Mouse (Mus musculus) small intestine, adult 2 months (tissue): ENCODE measurements around the gene Ptges3l. TPM values are rescaled to one million over a fixed set of nuclear protein-coding genes. Genes with fewer than 3 reads are reported as not detected.
"Not testable (repeated sequence)": the region's sequence is repeated elsewhere in the genome, so short reads cannot be mapped to it uniquely, and the experiment has no call there.

Source experiments
- H3K27ac ChIP-seq: fragments of 200-500 bp; 2 replicates; pipeline ENCODE4 v1.5.1; 2012; ENCODE audit warnings: low read depth, low read length, control low read depth, inconsistent platforms; ENCODE audit not compliant: insufficient read depth
- H3K27me3 ChIP-seq: fragments of 200-500 bp; 2 replicates; pipeline ENCODE4 v1.6.1; 2012; ENCODE audit warnings: mild to moderate bottlenecking, moderate library complexity, low read length, inconsistent platforms; ENCODE audit not compliant: control insufficient read depth, insufficient read depth
- H3K36me3 ChIP-seq: fragments of 200-500 bp; 2 replicates; pipeline ENCODE4 v1.6.1; 2012; ENCODE audit warnings: mild to moderate bottlenecking, low read length, control low read depth, inconsistent platforms; ENCODE audit not compliant: control insufficient read depth, insufficient read depth
- H3K4me1 ChIP-seq: fragments of 200-500 bp; 2 replicates; pipeline ENCODE4 v1.6.1; 2012; ENCODE audit warnings: low read length, inconsistent platforms, mixed read lengths; ENCODE audit not compliant: control insufficient read depth, insufficient read depth, insufficient read length
- H3K4me3 ChIP-seq: fragments of 200-500 bp; 2 replicates; pipeline ENCODE4 v1.5.1; 2012; ENCODE audit warnings: low read depth, mild to moderate bottlenecking, control low read depth, inconsistent platforms, low read length, moderate library complexity
- CTCF ChIP-seq: fragments of 200-500 bp; IDR thresholded peaks from 2 replicates; pipeline ENCODE4 v1.5.1; 2012; ENCODE audit warnings: low read depth, mild to moderate bottlenecking, control low read depth, inconsistent platforms, low read length, moderate library complexity, mixed read lengths; ENCODE audit not compliant: insufficient replicate concordance, insufficient read length; ENCODE audit errors: extremely low read depth
- POLR2A ChIP-seq: fragments of 200-500 bp; IDR thresholded peaks from 2 replicates; pipeline ENCODE4 v1.6.1; 2012; ENCODE audit warnings: low read depth, mild to moderate bottlenecking, control low read depth, inconsistent platforms, low read length, moderate library complexity
- WGBS: fragments of 180-500 bp; shearing (Covaris S2); methylation state at CpG from one replicate; pipeline ENCODE4 v1.1.7; 2018; 5-methylcytosine and 5-hydroxymethylcytosine counted together
- polyA plus RNA-seq: library from polyadenylated mRNA; depleted of rRNA; stranded (reverse); fragments of >200 nt; gene quantifications from 2 replicates; pipeline ENCODE4 v1.2.3, GENCODE M21; 2012; rRNA removed

The Ptges3l gene
- 0.51 and 0.89 TPM in 2 replicates for polyA plus RNA-seq

DNA sequence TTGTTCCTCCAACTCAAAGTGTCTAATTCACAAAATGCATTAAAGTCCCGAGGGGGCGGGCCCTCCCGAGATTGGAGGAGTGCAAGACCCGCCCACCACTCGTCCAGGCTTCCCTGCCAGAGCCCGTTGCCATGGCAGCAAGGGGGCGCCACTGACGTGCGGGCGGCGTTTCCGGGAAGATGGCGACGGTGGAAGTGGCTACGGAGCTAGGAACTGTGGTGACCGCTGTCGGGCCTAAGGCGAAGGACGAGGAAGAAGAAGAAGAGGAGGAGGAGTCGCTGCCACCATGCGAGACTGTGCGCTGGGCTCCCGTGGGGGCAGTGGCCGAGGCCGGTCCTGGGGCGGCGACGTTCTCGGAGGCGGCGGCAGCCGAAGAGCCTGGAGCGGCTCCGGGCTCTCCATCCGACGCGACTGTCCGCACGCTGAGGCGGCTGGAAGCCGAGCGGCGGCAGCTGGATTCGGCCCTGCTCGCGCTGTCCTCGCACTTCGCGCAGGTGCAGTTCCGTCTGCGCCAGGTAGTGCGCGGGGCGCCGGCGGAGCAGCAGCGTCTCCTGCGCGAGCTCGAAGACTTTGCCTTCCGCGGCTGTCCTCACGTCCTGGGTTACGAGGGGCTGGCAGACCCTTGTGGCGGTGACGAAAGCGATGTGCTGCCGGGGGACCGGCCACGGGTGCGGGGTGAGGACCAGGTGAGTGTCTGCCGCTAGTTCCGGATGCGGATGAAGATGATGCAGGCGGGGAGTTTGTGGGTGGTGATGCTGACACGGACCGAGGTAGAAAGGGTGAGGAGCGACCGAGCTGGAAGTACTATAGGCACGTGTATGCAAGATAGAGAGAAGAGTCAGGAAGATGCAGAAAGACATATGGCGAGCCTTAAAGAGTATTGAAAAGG, at the start of gene Ptges3l, which contains the start of gene Rundc1:
Ptges3l (minus strand) TSS at position 409 of the 889 bp plus-strand sequence.
Rundc1 (plus strand) TSS at position 161 of the 889 bp plus-strand sequence.
- WGBS = under 1% methylated on average over 81 of the region's 81 CpGs
- peak within 1 kb of the TSS; percentile 86 for H3K27ac ChIP-seq

GRCm38 (mm10) chr11:101474298-101474697, 49.2 kb upstream of the Ptges3l start:
- TF ChIP-seq POLR2A = no peak
- TF ChIP-seq CTCF = no peak
- no peak overlapping the region for H3K27ac ChIP-seq
- WGBS = 33% methylated on average over 5 of the region's 5 CpGs

More for the DNA sequence above, at the start of gene Ptges3l, which contains the start of gene Rundc1:
- Histone ChIP-seq H3K27me3 (no peaks in the 10 kb centered on the region), H3K4me1 (peaks cover 11% of the 10 kb centered on the region; the same call in 1 of the 2 replicates), H3K4me3 (peak within 1 kb of the TSS; percentile 96), H3K36me3 (peaks cover 3% of the 10 kb centered on the region)
- no peak for TF ChIP-seq CTCF
- TF ChIP-seq POLR2A = peak; percentile 78

GRCm38 (mm10) chr11:101473686-101474085, 48.6 kb upstream of the Ptges3l start:
- WGBS = 83% methylated on average over 1 of the region's 1 CpGs

More at GRCm38 (mm10) chr11:101474298-101474697, 49.2 kb upstream of the Ptges3l start:
- no peaks in the 10 kb centered on the region for H3K27me3 ChIP-seq
- peaks cover 7% of the 10 kb centered on the region for H3K4me1 ChIP-seq
- no peaks in the 10 kb centered on the region for H3K36me3 ChIP-seq
- no peak overlapping the region for H3K4me3 ChIP-seq

GRCm38 (mm10) chr11:101472336-101472735, 47.2 kb upstream of the Ptges3l start:
- no peaks in the 10 kb centered on the region for H3K36me3 ChIP-seq
- no peak overlapping the region for H3K4me3 ChIP-seq
- H3K27me3 ChIP-seq = no peaks in the 10 kb centered on the region
- TF ChIP-seq CTCF = no peak
- TF ChIP-seq POLR2A = no peak
- H3K4me1 ChIP-seq = no peaks in the 10 kb centered on the region
- WGBS = 66% methylated on average over 7 of the region's 7 CpGs
- no peak overlapping the region for H3K27ac ChIP-seq

More at GRCm38 (mm10) chr11:101473686-101474085, 48.6 kb upstream of the Ptges3l start:
- not testable (repeated sequence) for H3K4me3 ChIP-seq, H3K4me1 ChIP-seq, H3K27me3 ChIP-seq, H3K27ac ChIP-seq, H3K36me3 ChIP-seq

DNA sequence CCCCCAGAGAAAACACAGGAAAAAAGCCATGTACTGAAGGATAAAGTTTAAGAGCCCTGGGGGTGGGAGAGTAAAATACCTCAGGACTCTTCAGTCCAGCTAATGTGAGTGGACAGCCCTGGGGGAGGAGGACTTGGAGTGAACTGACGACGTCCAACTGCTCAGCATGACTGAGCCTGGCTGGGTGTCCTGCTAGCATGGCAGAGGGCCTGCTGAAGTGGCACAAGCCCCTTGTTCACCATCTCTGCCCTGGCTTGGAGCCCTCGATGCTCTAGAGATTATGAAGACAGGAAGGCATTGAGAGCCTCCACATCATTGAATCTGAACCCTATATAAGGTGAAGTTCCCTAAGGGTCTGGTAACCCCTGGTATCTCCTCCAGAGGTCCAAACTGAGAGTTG, 46.8 kb upstream of the Ptges3l start:
- 80% methylated on average over 3 of the region's 3 CpGs for WGBS
- Histone ChIP-seq H3K4me3 (no peak overlapping the region), H3K4me1 (no peaks in the 10 kb centered on the region), H3K27ac (no peak overlapping the region), H3K27me3 (no peaks in the 10 kb centered on the region), H3K36me3 (no peaks in the 10 kb centered on the region)
- TF ChIP-seq POLR2A (no peak), CTCF (no peak)

DNA sequence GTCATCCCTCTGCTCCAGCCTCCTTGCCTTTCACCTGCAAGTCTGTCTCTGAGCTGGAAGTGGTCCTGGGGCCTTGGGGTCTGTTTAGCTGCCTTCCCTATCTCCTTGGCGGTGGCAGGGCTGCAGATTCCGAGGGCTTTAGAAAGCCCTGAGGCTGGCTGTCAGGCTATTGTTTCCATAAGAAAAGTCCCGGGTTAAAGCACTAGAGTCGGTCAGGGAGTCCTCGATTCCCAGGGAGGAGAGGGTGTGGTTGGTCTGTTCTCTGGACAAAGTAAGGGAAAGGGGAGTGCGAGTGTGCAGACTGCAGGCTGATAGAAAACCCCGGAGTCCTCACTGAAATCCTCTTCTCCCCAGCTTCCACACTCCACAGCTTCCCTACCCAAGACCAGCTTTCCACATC, 45.1 kb upstream of the Ptges3l start:
- H3K27me3 ChIP-seq = no peaks in the 10 kb centered on the region
- H3K4me1 ChIP-seq = no peaks in the 10 kb centered on the region
- TF ChIP-seq POLR2A = no peak
- no peak for TF ChIP-seq CTCF
- H3K27ac ChIP-seq = no peak overlapping the region
- H3K36me3 ChIP-seq = no peaks in the 10 kb centered on the region
- 58% methylated on average over 7 of the region's 7 CpGs for WGBS
- no peak overlapping the region for H3K4me3 ChIP-seq

- WGBS = 79% methylated on average over 4 of the region's 4 CpGs
- TF ChIP-seq CTCF (no peak), POLR2A (no peak)
- Histone ChIP-seq H3K27me3 (no peaks in the 10 kb centered on the region), H3K4me3 (no peak overlapping the region), H3K4me1 (peaks cover 2% of the 10 kb centered on the region; the same call in 1 of the 2 replicates), H3K27ac (no peak overlapping the region), H3K36me3 (no peaks in the 10 kb centered on the region)
Measured at GRCm38 (mm10) chr11:101469155-101469554, 44.0 kb upstream of the Ptges3l start.

- Histone ChIP-seq H3K27ac (no peak overlapping the region), H3K4me3 (peak overlapping the region; percentile 69), H3K36me3 (no peaks in the 10 kb centered on the region), H3K4me1 (peaks cover 6% of the 10 kb centered on the region; the same call in 1 of the 2 replicates), H3K27me3 (no peaks in the 10 kb centered on the region)
- TF ChIP-seq POLR2A = no peak
- no peak; the same call in 1 of the 2 replicates for TF ChIP-seq CTCF
- 21% methylated on average over 13 of the region's 13 CpGs for WGBS
Measured at GRCm38 (mm10) chr11:101468731-101469130, 43.6 kb upstream of the Ptges3l start.
